Mouse (Mus musculus): ENCODE data around the gene Ccdc105. TPM values are rescaled to one million over a fixed set of nuclear protein-coding genes. Genes with fewer than 3 reads are reported as not detected.

The Ccdc105 gene
- polyA plus RNA-seq, 2 experiments: not detected

DNA sequence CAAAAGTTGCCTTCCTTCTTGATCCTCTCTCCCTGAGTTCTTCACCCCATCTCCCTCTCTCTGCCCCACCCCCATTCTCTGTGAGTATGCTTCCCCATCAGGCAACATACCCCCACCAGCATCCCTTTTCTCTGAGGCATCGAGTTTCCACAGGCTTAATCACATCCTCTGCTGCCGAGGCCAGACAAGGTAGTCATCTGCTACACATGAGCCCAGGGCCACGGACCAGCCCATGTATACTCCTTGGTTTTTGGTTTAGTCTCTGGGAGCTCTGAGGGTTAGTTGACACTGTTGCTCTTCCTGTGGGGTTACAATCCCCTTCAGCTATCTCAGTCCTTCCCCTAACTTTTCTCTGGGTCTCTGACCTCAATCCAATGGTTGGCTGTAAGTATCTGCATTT is 52.0 kb downstream of the Ccdc105 start:
- H3K9me3 ChIP-seq (ENCODE audit: control insufficient read depth, low read length): no peaks in the 10 kb centered on the region
- H3K27me3 ChIP-seq (ENCODE audit: control insufficient read depth, insufficient read depth, low read length): no peaks in the 10 kb centered on the region
- DNase-seq (ENCODE audit: low read depth in 3 of 3, low spot score in 3 of 3) (no peak), ATAC-seq (ENCODE audit: insufficient read depth) (no peak)
- H3K4me2 ChIP-seq (ENCODE audit: low read depth): no peak overlapping the region
- H3K27ac ChIP-seq: no peak overlapping the region
- no peaks in the 10 kb centered on the region for H3K4me1 ChIP-seq (replicated peaks; ENCODE audit: control insufficient read depth in 2 of 2, insufficient read depth in 2 of 2, low read length in 1 of 2)
- H3K9ac ChIP-seq (replicated peaks): no peak overlapping the region
- 39% methylated on average over 3 of the region's 3 CpGs for WGBS (ENCODE audit: insufficient replicate concordance)
- TF ChIP-seq EP300 (IDR thresholded peaks at IDR 0.05; ENCODE audit: low read depth) (no peak), CTCF (IDR thresholded peaks at IDR 0.05; ENCODE audit: low read depth) (no peak)
- no peaks in the 10 kb centered on the region for H3K36me3 ChIP-seq (replicated peaks; ENCODE audit: control insufficient read depth, insufficient read depth, low read depth)
- H3K4me3 ChIP-seq (ENCODE audit: insufficient read depth in 1 of 2, low read depth in 2 of 2, low read length in 2 of 2): no peak overlapping the region

Other genes with a start within 250 kb of the Ccdc105 start
- gene Olfr1358, start 235.6 kb downstream of the Ccdc105 start, polyA plus RNA-seq (2012; rRNA removed): not detected in 2 replicates
- not detected in 2 replicates for gene Olfr1358, start 235.6 kb downstream of the Ccdc105 start, polyA plus RNA-seq (2014; fragmentation: Nextera tagmentation; extraction: Ambion mirVana)
- gene Ilvbl, start 178.7 kb downstream of the Ccdc105 start, polyA plus RNA-seq (2012; rRNA removed): 7.3 and 10.0 TPM in 2 replicates
- gene Ilvbl, start 178.7 kb downstream of the Ccdc105 start, polyA plus RNA-seq (2014; fragmentation: Nextera tagmentation; extraction: Ambion mirVana): 10.9 and 11.5 TPM in 2 replicates
- gene Syde1, start 161.1 kb downstream of the Ccdc105 start, polyA plus RNA-seq (2012; rRNA removed): 1.7 and 1.9 TPM in 2 replicates
- 1.5 and 1.6 TPM in 2 replicates for gene Syde1, start 161.1 kb downstream of the Ccdc105 start, polyA plus RNA-seq (2014; fragmentation: Nextera tagmentation; extraction: Ambion mirVana)
- not detected in 2 replicates for gene Olfr1357, start 135.0 kb downstream of the Ccdc105 start, polyA plus RNA-seq (2012; rRNA removed)
- gene Olfr1357, start 135.0 kb downstream of the Ccdc105 start, polyA plus RNA-seq (2014; fragmentation: Nextera tagmentation; extraction: Ambion mirVana): not detected in 2 replicates
- not detected in 2 replicates for gene Casp14, start 34.8 kb downstream of the Ccdc105 start, polyA plus RNA-seq (2012; rRNA removed)
- gene Casp14, start 34.8 kb downstream of the Ccdc105 start, polyA plus RNA-seq (2014; fragmentation: Nextera tagmentation; extraction: Ambion mirVana): not detected in 2 replicates
- gene Slc1a6, start 27.4 kb upstream of the Ccdc105 start, polyA plus RNA-seq (2012; rRNA removed): 0.19 and 0.21 TPM in 2 replicates
- gene Slc1a6, start 27.4 kb upstream of the Ccdc105 start, polyA plus RNA-seq (2014; fragmentation: Nextera tagmentation; extraction: Ambion mirVana): 0.06 TPM in 1 of 2 replicates, not detected in the other
- gene Olfr1356, start 99.1 kb upstream of the Ccdc105 start, polyA plus RNA-seq (2012; rRNA removed): not detected in 2 replicates
- gene Olfr1356, start 99.1 kb upstream of the Ccdc105 start, polyA plus RNA-seq (2014; fragmentation: Nextera tagmentation; extraction: Ambion mirVana): not detected in 2 replicates
- gene Olfr1355, start 122.5 kb upstream of the Ccdc105 start, polyA plus RNA-seq (2012; rRNA removed): not detected in 2 replicates
- not detected in 2 replicates for gene Olfr1355, start 122.5 kb upstream of the Ccdc105 start, polyA plus RNA-seq (2014; fragmentation: Nextera tagmentation; extraction: Ambion mirVana)
- gene Olfr1354, start 160.1 kb upstream of the Ccdc105 start, polyA plus RNA-seq (2012; rRNA removed): not detected in 2 replicates
- not detected in 2 replicates for gene Olfr1354, start 160.1 kb upstream of the Ccdc105 start, polyA plus RNA-seq (2014; fragmentation: Nextera tagmentation; extraction: Ambion mirVana)
- not detected in 2 replicates for gene Olfr8, start 197.6 kb upstream of the Ccdc105 start, polyA plus RNA-seq (2012; rRNA removed)
- not detected in 2 replicates for gene Olfr8, start 197.6 kb upstream of the Ccdc105 start, polyA plus RNA-seq (2014; fragmentation: Nextera tagmentation; extraction: Ambion mirVana)
- gene Olfr1353, start 210.2 kb upstream of the Ccdc105 start, polyA plus RNA-seq (2012; rRNA removed): not detected in 2 replicates
- not detected in 2 replicates for gene Olfr1353, start 210.2 kb upstream of the Ccdc105 start, polyA plus RNA-seq (2014; fragmentation: Nextera tagmentation; extraction: Ambion mirVana)
- not detected in 2 replicates for gene Olfr1352, start 228.0 kb upstream of the Ccdc105 start, polyA plus RNA-seq (2012; rRNA removed)
- gene Olfr1352, start 228.0 kb upstream of the Ccdc105 start, polyA plus RNA-seq (2014; fragmentation: Nextera tagmentation; extraction: Ambion mirVana): not detected in 2 replicates

Measured in liver, embryonic 14.5 days (tissue).